Mouse (Mus musculus) neural tube, embryonic 12.5 days (tissue): ENCODE measurements around the gene Slc25a25. TPM values are rescaled to one million over a fixed set of nuclear protein-coding genes. Genes with fewer than 3 reads are reported as not detected.
A peak's percentile ranks its signal among the peaks of the same experiment; 100 is the strongest.

ENCODE experiments used
- ATAC-seq: fragments of 200-750 bp; cut with Nextera tagmentation; 2 replicates; pipeline ENCODE4 v1.8.0; 2017; ENCODE audit warnings: low read depth, mild to moderate bottlenecking, moderate TSS enrichment, moderate library complexity; ENCODE audit not compliant: low FRiP score
- H3K27ac ChIP-seq: fragments of 300-500 bp; sonication (generic); 2 replicates; pipeline ENCODE4 v1.5.1; 2016
- H3K27me3 ChIP-seq: fragments of 300-500 bp; sonication (generic); replicated peaks from 2 replicates; pipeline ENCODE4 v1.6.1; 2016; ENCODE audit warnings: mild to moderate bottlenecking
- H3K36me3 ChIP-seq: fragments of 300-500 bp; sonication (generic); 2 replicates; pipeline ENCODE4 v1.6.1; 2016; ENCODE audit warnings: mild to moderate bottlenecking
- H3K4me1 ChIP-seq: fragments of 300-500 bp; sonication (generic); 2 replicates; pipeline ENCODE4 v1.6.1; 2016
- H3K4me2 ChIP-seq: fragments of 300-500 bp; sonication (generic); replicated peaks from 2 replicates; pipeline ENCODE4 v1.6.1; 2016; ENCODE audit warnings: mild to moderate bottlenecking
- H3K4me3 ChIP-seq: fragments of 300-500 bp; sonication (generic); 2 replicates; pipeline ENCODE4 v1.5.1; 2016
- H3K9ac ChIP-seq: fragments of 300-500 bp; sonication (generic); 2 replicates; pipeline ENCODE4 v1.6.1; 2016; ENCODE audit warnings: mild to moderate bottlenecking
- H3K9me3 ChIP-seq: fragments of 300-500 bp; sonication (generic); 2 replicates; pipeline ENCODE4 v1.6.1; 2016; ENCODE audit warnings: mild to moderate bottlenecking
- WGBS: fragments of 180-500 bp; shearing (Covaris S2); methylation state at CpG from one replicate; pipeline ENCODE4 v1.1.7; 2016; 5-methylcytosine and 5-hydroxymethylcytosine counted together
- polyA plus RNA-seq: library from polyadenylated mRNA; unstranded; fragments of >200 nt; fragmentation: Nextera tagmentation; extraction: Ambion mirVana; gene quantifications from 2 replicates; pipeline ENCODE4 v1.2.1, GENCODE M21; 2016

The Slc25a25 gene
- polyA plus RNA-seq, 1 experiment from 2014 or later: 41.6 TPM

DNA sequence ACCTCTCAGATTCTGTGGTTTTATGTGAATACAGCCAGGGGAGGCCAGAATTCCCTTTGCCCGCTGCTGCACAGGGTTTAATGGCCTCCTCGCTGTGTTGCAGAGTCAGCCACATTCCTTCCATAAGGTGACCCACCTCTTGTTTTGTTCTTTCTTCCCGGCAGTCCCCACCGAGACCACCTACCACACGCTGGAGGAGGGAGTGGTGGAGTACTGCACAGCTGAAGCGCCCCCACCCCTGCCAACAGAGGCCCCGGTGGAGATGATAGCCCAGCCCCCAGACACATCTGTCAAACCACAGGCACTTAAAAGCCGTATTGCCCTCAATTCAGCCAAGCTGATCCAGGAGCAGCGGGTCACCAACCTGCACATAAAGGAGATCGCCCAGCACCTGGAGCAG, 3.4 kb upstream of the Slc25a25 start:
- 60% methylated on average over 10 of the region's 10 CpGs for whole genome bisulfite sequencing
- H3K4me3 ChIP-seq: no peak overlapping the region
- no peak for ATAC-seq

GRCm38 (mm10) chr2:32453641-32454303, 2.5 kb upstream of the Slc25a25 start:
- Histone ChIP-seq H3K9ac (no peak overlapping the region), H3K27ac (no peak overlapping the region), H3K27me3 (no peaks in the 10 kb centered on the region), H3K4me3 (no peak overlapping the region), H3K9me3 (no peaks in the 10 kb centered on the region), H3K36me3 (peaks cover 8% of the 10 kb centered on the region), H3K4me1 (peaks cover 34% of the 10 kb centered on the region), H3K4me2 (0 out of 2 replicates have a peak overlapping the region, but pooled peaks have one; percentile 20)
- 85% methylated on average over 5 of the region's 5 CpGs for WGBS
- ATAC-seq: no peak

More for the DNA sequence above, 3.4 kb upstream of the Slc25a25 start:
- Histone ChIP-seq H3K36me3 (peaks cover 8% of the 10 kb centered on the region), H3K27me3 (no peaks in the 10 kb centered on the region), H3K9ac (no peak overlapping the region), H3K27ac (no peak overlapping the region), H3K9me3 (no peaks in the 10 kb centered on the region), H3K4me2 (no peak overlapping the region), H3K4me1 (peaks cover 31% of the 10 kb centered on the region)

DNA sequence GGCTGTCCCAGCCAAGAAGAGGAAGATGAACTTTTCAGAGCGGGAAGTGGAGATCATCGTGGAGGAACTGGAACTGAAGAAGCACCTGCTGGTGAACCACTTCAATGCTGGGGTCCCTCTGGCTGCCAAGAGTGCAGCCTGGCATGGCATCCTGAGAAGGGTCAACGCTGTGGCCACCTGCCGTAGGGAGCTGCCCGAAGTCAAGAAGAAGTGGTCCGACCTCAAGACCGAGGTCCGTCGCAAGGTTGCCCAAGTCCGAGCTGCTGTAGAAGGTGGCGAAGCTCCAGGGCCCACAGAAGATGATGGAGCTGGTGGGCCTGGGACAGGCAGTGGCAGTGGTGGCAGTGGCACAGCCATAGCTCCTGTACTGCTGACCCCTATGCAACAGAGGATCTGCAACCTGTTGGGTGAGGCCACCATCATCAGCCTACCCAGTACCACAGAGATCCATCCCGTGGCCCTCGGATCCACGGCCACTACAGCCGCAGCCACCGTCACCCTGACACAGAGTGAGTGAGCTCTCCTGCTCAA, 1.3 kb upstream of the Slc25a25 start:
- WGBS: 97% methylated on average over 16 of the region's 16 CpGs
- ATAC-seq: no peak
- Histone ChIP-seq H3K36me3 (peaks cover 8% of the 10 kb centered on the region), H3K9me3 (no peaks in the 10 kb centered on the region), H3K27me3 (no peaks in the 10 kb centered on the region), H3K4me1 (peaks cover 36% of the 10 kb centered on the region), H3K4me3 (peak overlapping the region; percentile 16; the same call in 1 of the 2 replicates), H3K4me2 (peak overlapping the region; percentile 51), H3K27ac (no peak overlapping the region), H3K9ac (no peak overlapping the region)

- Histone ChIP-seq H3K27ac (peak overlapping the region; percentile 79), H3K36me3 (peaks cover 8% of the 10 kb centered on the region), H3K4me1 (peaks cover 36% of the 10 kb centered on the region), H3K4me3 (peak overlapping the region; percentile 75), H3K9me3 (no peaks in the 10 kb centered on the region), H3K27me3 (no peaks in the 10 kb centered on the region), H3K9ac (peak overlapping the region; percentile 79; the same call in 1 of the 2 replicates), H3K4me2 (peak overlapping the region; percentile 86)
- peak; percentile 95 for ATAC-seq
- under 1% methylated on average over 25 of the region's 25 CpGs for WGBS
Measured at GRCm38 (mm10) chr2:32451870-32452372, 676 bp upstream of the Slc25a25 start.

GRCm38 (mm10) chr2:32449761-32450754, 1.2 kb downstream of the Slc25a25 start, which contains the start of gene Naif1:
TSS of gene Naif1 (plus strand) at chr2:32450457.
- H3K27me3 ChIP-seq: no peaks in the 10 kb centered on the region
- peak within 1 kb of the TSS; percentile 79 for H3K9ac ChIP-seq
- peak within 1 kb of the TSS; percentile 75 for H3K4me3 ChIP-seq
- H3K36me3 ChIP-seq: peaks cover 3% of the 10 kb centered on the region; the same call in 1 of the 2 replicates
- 83% methylated on average over 15 of the region's 15 CpGs for WGBS
- H3K9me3 ChIP-seq: no peaks in the 10 kb centered on the region
- no peak for ATAC-seq
- peaks cover 36% of the 10 kb centered on the region for H3K4me1 ChIP-seq
- peak within 1 kb of the TSS; percentile 69; the same call in 1 of the 2 replicates for H3K27ac ChIP-seq
- H3K4me2 ChIP-seq: peak within 1 kb of the TSS; percentile 86

DNA sequence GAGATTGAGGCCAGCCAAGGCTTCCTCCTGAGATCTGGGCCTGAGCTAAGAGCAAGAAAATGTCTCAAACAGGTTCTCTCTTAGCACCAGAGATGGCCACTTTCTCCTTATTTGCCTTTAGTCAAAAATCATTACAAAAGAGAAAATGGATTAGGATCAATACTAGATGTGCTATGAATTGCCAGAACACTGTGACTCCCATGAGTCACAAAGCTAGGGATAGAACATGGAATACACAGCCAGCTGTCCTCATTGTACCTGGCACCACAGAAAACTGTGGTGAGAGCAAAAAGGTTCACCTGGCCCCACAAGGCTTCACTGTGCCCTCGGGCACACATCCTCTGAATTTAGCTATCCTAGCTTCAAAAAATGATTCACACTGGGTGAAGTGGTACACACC, 2.8 kb downstream of the Slc25a25 start:
- no peak overlapping the region for H3K9ac ChIP-seq
- H3K4me2 ChIP-seq: no peak overlapping the region
- H3K27ac ChIP-seq: no peak overlapping the region
- no peak for ATAC-seq
- H3K9me3 ChIP-seq: no peaks in the 10 kb centered on the region
- H3K36me3 ChIP-seq: peaks cover 3% of the 10 kb centered on the region
- no peaks in the 10 kb centered on the region for H3K27me3 ChIP-seq
- no peak overlapping the region for H3K4me3 ChIP-seq
- 92% methylated on average over 1 of the region's 1 CpGs for WGBS
- peaks cover 25% of the 10 kb centered on the region for H3K4me1 ChIP-seq

DNA sequence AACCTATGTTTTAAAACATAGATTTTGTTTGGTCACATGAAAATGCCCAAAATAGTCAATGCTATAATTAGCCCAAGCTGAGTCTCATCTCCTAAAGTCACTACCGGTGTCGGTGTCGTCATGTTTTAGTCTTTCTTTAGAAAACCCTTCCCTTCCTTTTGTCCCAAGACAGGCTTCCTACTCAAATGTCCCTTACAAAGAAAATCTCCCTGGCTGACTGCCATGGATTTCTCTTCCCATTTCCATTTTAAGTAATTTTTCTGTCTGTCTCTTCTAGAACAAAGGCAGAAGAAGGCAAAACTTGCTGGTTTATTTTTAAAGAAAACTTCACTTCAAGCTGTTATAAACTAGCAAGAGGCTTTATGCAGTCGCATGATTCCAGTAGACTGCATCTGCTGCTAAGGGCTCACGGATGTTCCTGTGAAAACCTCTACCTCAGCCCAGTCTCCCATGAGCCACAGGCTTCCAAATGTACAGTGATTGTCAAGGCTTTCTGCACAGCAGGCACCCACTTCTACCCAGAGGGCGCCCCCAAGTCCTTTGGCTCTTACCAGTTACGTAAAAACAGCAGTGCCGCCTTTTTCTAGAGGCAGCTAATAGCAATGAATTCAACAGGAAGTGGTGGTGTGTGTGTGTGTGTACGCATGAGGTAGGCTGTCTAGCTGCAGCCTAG, 3.8 kb downstream of the Slc25a25 start:
- H3K9ac ChIP-seq: no peak overlapping the region

GRCm38 (mm10) chr2:32445535-32445934, 5.7 kb downstream of the Slc25a25 start:
- Histone ChIP-seq H3K27me3 (no peaks in the 10 kb centered on the region), H3K9me3 (no peaks in the 10 kb centered on the region), H3K4me3 (no peak overlapping the region), H3K4me2 (no peak overlapping the region), H3K36me3 (peaks cover 3% of the 10 kb centered on the region), H3K4me1 (peaks cover 17% of the 10 kb centered on the region), H3K9ac (no peak overlapping the region), H3K27ac (no peak overlapping the region)
- ATAC-seq: no peak
- 90% methylated on average over 1 of the region's 1 CpGs for WGBS

More for the DNA sequence above, 3.8 kb downstream of the Slc25a25 start:
- Histone ChIP-seq H3K9me3 (no peaks in the 10 kb centered on the region), H3K4me3 (no peak overlapping the region), H3K4me2 (no peak overlapping the region), H3K27ac (no peak overlapping the region), H3K4me1 (peaks cover 18% of the 10 kb centered on the region), H3K36me3 (peaks cover 3% of the 10 kb centered on the region), H3K27me3 (no peaks in the 10 kb centered on the region)
- 78% methylated on average over 9 of the region's 9 CpGs for WGBS
- ATAC-seq: no peak

GRCm38 (mm10) chr2:32441550-32441949, 9.7 kb downstream of the Slc25a25 start:
- Histone ChIP-seq H3K4me2 (no peak overlapping the region), H3K27ac (no peak overlapping the region), H3K27me3 (no peaks in the 10 kb centered on the region), H3K9me3 (no peaks in the 10 kb centered on the region), H3K4me1 (peaks cover 21% of the 10 kb centered on the region), H3K36me3 (peaks cover 3% of the 10 kb centered on the region), H3K9ac (no peak overlapping the region), H3K4me3 (no peak overlapping the region)
- WGBS: 93% methylated on average over 2 of the region's 2 CpGs
- ATAC-seq: no peak

DNA sequence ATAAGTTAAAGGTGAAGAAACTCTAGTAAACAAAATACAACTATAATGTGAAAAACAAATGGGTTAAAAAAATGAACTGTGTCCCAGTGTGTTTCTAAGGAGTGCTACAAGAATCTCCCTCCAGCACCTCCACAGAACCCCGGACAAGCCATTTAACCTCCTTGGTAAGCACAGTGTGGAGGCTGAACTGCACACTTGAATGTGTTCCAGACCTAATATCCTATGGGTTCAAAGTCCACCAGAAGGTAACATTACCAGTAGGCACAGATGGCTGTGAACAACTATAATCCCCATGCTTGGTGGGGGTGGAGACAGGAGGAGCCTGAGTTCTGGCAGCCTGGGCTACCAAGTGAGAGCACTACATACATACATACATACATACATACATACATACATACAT, 10.6 kb downstream of the Slc25a25 start:
- ATAC-seq: no peak
- 76% methylated on average over 1 of the region's 1 CpGs for WGBS
- Histone ChIP-seq H3K4me1 (peaks cover 21% of the 10 kb centered on the region), H3K4me3 (no peak overlapping the region), H3K9ac (no peak overlapping the region), H3K4me2 (no peak overlapping the region), H3K9me3 (no peaks in the 10 kb centered on the region), H3K27me3 (no peaks in the 10 kb centered on the region), H3K27ac (no peak overlapping the region), H3K36me3 (peaks cover 3% of the 10 kb centered on the region)

GRCm38 (mm10) chr2:32440164-32440563, 11.1 kb downstream of the Slc25a25 start:
- H3K4me1 ChIP-seq: peaks cover 21% of the 10 kb centered on the region
- peaks cover 3% of the 10 kb centered on the region for H3K36me3 ChIP-seq
- no peaks in the 10 kb centered on the region for H3K9me3 ChIP-seq
- peak overlapping the region; percentile 7; the same call in 1 of the 2 replicates for H3K4me3 ChIP-seq
- WGBS: 46% methylated on average over 2 of the region's 2 CpGs
- H3K27me3 ChIP-seq: no peaks in the 10 kb centered on the region
- ATAC-seq: no peak
- no peak overlapping the region for H3K9ac ChIP-seq
- no peak overlapping the region for H3K4me2 ChIP-seq
- H3K27ac ChIP-seq: no peak overlapping the region
